Mouse (Mus musculus): ENCODE data around the gene Zar1. TPM values are rescaled to one million over a fixed set of nuclear protein-coding genes. Genes with fewer than 3 reads are reported as not detected.
"Not testable (repeated sequence)": the region's sequence is repeated elsewhere in the genome, so short reads cannot be mapped to it uniquely, and the experiment has no call there.

Zar1 gene
- polyA plus RNA-seq, 1 experiment from 2014 or later, result not detected

GRCm38 (mm10) chr5:72565621-72566020 lies 15.4 kb downstream of the Zar1 start:
- WGBS (ENCODE audit: insufficient replicate concordance), result 69% methylated on average over 5 of the region's 5 CpGs
- Histone ChIP-seq H3K9me3 (replicated peaks) (no peaks in the 10 kb centered on the region), H3K9ac (no peak overlapping the region), H3K4me1 (replicated peaks) (peaks cover 3% of the 10 kb centered on the region; the same call in 1 of the 2 replicates), H3K27me3 (no peaks in the 10 kb centered on the region), H3K4me2 (no peak overlapping the region), H3K4me3 (replicated peaks) (no peak overlapping the region), H3K36me3 (replicated peaks) (no peaks in the 10 kb centered on the region), H3K27ac (replicated peaks) (no peak overlapping the region)
- no peak for ATAC-seq (ENCODE audit: insufficient read depth)

GRCm38 (mm10) chr5:72563183-72563582 lies 17.9 kb downstream of the Zar1 start:
- not testable (repeated sequence) for H3K27me3 ChIP-seq; H3K4me2 ChIP-seq; H3K9ac ChIP-seq; H3K9me3 ChIP-seq (replicated peaks); ATAC-seq (ENCODE audit: insufficient read depth); H3K27ac ChIP-seq (replicated peaks); H3K36me3 ChIP-seq (replicated peaks); H3K4me3 ChIP-seq (replicated peaks)
- peaks cover 15% of the 10 kb centered on the region for H3K4me1 ChIP-seq (replicated peaks)
- WGBS (ENCODE audit: insufficient replicate concordance), result 41% methylated on average over 2 of the region's 2 CpGs

GRCm38 (mm10) chr5:72560976-72561628 lies 20.0 kb downstream of the Zar1 start:
- Histone ChIP-seq H3K4me2 (no peak overlapping the region), H3K4me3 (replicated peaks) (no peak overlapping the region), H3K9me3 (replicated peaks) (no peaks in the 10 kb centered on the region), H3K4me1 (replicated peaks) (peaks cover 18% of the 10 kb centered on the region), H3K9ac (no peak overlapping the region), H3K27me3 (no peaks in the 10 kb centered on the region), H3K27ac (replicated peaks) (no peak overlapping the region), H3K36me3 (replicated peaks) (no peaks in the 10 kb centered on the region)
- 35% methylated on average over 3 of the region's 3 CpGs for WGBS (ENCODE audit: insufficient replicate concordance)
- no peak for ATAC-seq (ENCODE audit: insufficient read depth)

GRCm38 (mm10) chr5:72559544-72560049 lies 21.5 kb downstream of the Zar1 start, which contains the start of gene Nfxl1:
Nfxl1 (minus strand) TSS chr5:72559684.
- H3K27me3 ChIP-seq, result no peaks in the 10 kb centered on the region
- H3K9ac ChIP-seq, result peak within 1 kb of the TSS; percentile 88
- ATAC-seq (ENCODE audit: insufficient read depth), result peak; percentile 96
- peaks cover 5% of the 10 kb centered on the region; the same call in 1 of the 2 replicates for H3K36me3 ChIP-seq (replicated peaks)
- under 1% methylated on average over 42 of the region's 42 CpGs for WGBS (ENCODE audit: insufficient replicate concordance)
- peak within 1 kb of the TSS; percentile 85 for H3K4me3 ChIP-seq (replicated peaks)
- H3K9me3 ChIP-seq (replicated peaks), result no peaks in the 10 kb centered on the region
- peak within 1 kb of the TSS; percentile 73 for H3K27ac ChIP-seq (replicated peaks)
- peaks cover 18% of the 10 kb centered on the region for H3K4me1 ChIP-seq (replicated peaks)
- H3K4me2 ChIP-seq, result peak within 1 kb of the TSS; percentile 98

- Histone ChIP-seq H3K4me2 (peak overlapping the region; percentile 98), H3K36me3 (replicated peaks) (peaks cover 7% of the 10 kb centered on the region; the same call in 1 of the 2 replicates), H3K9ac (peak overlapping the region; percentile 88), H3K4me1 (replicated peaks) (peaks cover 18% of the 10 kb centered on the region), H3K27ac (replicated peaks) (peak overlapping the region; percentile 73), H3K9me3 (replicated peaks) (no peaks in the 10 kb centered on the region), H3K27me3 (no peaks in the 10 kb centered on the region), H3K4me3 (replicated peaks) (peak overlapping the region; percentile 85)
- peak; percentile 82 for ATAC-seq (ENCODE audit: insufficient read depth)
- 2% methylated on average over 55 of the region's 57 CpGs for WGBS (ENCODE audit: insufficient replicate concordance)
Measured at GRCm38 (mm10) chr5:72558716-72559526, 22.1 kb downstream of the Zar1 start.

- Histone ChIP-seq H3K4me3 (replicated peaks) (no peak overlapping the region), H3K27me3 (no peaks in the 10 kb centered on the region), H3K27ac (replicated peaks) (no peak overlapping the region), H3K4me1 (replicated peaks) (peaks cover 18% of the 10 kb centered on the region), H3K4me2 (no peak overlapping the region), H3K9ac (no peak overlapping the region), H3K9me3 (replicated peaks) (no peaks in the 10 kb centered on the region), H3K36me3 (replicated peaks) (peaks cover 12% of the 10 kb centered on the region; the same call in 1 of the 2 replicates)
- WGBS (ENCODE audit: insufficient replicate concordance), result 69% methylated on average over 3 of the region's 3 CpGs
- no peak for ATAC-seq (ENCODE audit: insufficient read depth)
Measured at GRCm38 (mm10) chr5:72556245-72556644, 24.8 kb downstream of the Zar1 start.

GRCm38 (mm10) chr5:72551209-72551608 lies 29.8 kb downstream of the Zar1 start:
- H3K27ac ChIP-seq (replicated peaks), result no peak overlapping the region
- no peaks in the 10 kb centered on the region for H3K4me1 ChIP-seq (replicated peaks)
- H3K27me3 ChIP-seq, result no peaks in the 10 kb centered on the region
- ATAC-seq (ENCODE audit: insufficient read depth), result no peak
- no peak overlapping the region for H3K4me3 ChIP-seq (replicated peaks)
- no peak overlapping the region for H3K4me2 ChIP-seq
- WGBS (ENCODE audit: insufficient replicate concordance), result 79% methylated on average over 3 of the region's 3 CpGs
- no peaks in the 10 kb centered on the region for H3K9me3 ChIP-seq (replicated peaks)
- H3K9ac ChIP-seq, result no peak overlapping the region
- H3K36me3 ChIP-seq (replicated peaks), result peaks cover 21% of the 10 kb centered on the region; the same call in 1 of the 2 replicates

GRCm38 (mm10) chr5:72528896-72529295 lies 52.2 kb downstream of the Zar1 start:
- H3K9me3 ChIP-seq (replicated peaks), result no peaks in the 10 kb centered on the region
- H3K27ac ChIP-seq (replicated peaks), result no peak overlapping the region
- no peak overlapping the region for H3K4me2 ChIP-seq
- peaks cover 36% of the 10 kb centered on the region for H3K36me3 ChIP-seq (replicated peaks)
- WGBS (ENCODE audit: insufficient replicate concordance), result 83% methylated on average over 3 of the region's 3 CpGs
- no peak overlapping the region for H3K4me3 ChIP-seq (replicated peaks)
- ATAC-seq (ENCODE audit: insufficient read depth), result no peak
- no peaks in the 10 kb centered on the region for H3K4me1 ChIP-seq (replicated peaks)
- no peak overlapping the region for H3K9ac ChIP-seq
- no peaks in the 10 kb centered on the region for H3K27me3 ChIP-seq

Other genes with a start within 250 kb of the Zar1 start
- 0.01 and 0.15 TPM in 2 replicates for gene Corin, start 76.8 kb downstream of the Zar1 start, polyA plus RNA-seq (2015; fragmentation: Nextera tagmentation; extraction: Ambion mirVana)
- gene Nfxl1, start 21.6 kb downstream of the Zar1 start, polyA plus RNA-seq (2015; fragmentation: Nextera tagmentation; extraction: Ambion mirVana), result 6.0 and 6.9 TPM in 2 replicates
- gene Gm5868, start 6.3 kb upstream of the Zar1 start, polyA plus RNA-seq (2015; fragmentation: Nextera tagmentation; extraction: Ambion mirVana), result not detected in 2 replicates
- gene Cnga1, start 63.0 kb upstream of the Zar1 start, polyA plus RNA-seq (2015; fragmentation: Nextera tagmentation; extraction: Ambion mirVana), result not detected in 2 replicates
- 28.1 and 35.4 TPM in 2 replicates for gene Nipal1, start 66.5 kb upstream of the Zar1 start, polyA plus RNA-seq (2015; fragmentation: Nextera tagmentation; extraction: Ambion mirVana)
- gene Txk, start 171.5 kb upstream of the Zar1 start, polyA plus RNA-seq (2015; fragmentation: Nextera tagmentation; extraction: Ambion mirVana), result 0.05 and 0.06 TPM in 2 replicates

Data from liver, embryonic 15.5 days (tissue).